Mouse (Mus musculus) intestine, embryonic 14.5 days (tissue): ENCODE measurements around the gene Nat8. TPM values are rescaled to one million over a fixed set of nuclear protein-coding genes. Genes with fewer than 3 reads are reported as not detected.
"Not testable (repeated sequence)": the region's sequence is repeated elsewhere in the genome, so short reads cannot be mapped to it uniquely, and the experiment has no call there.

Source experiments
- ATAC-seq: fragments of 200-750 bp; cut with Nextera tagmentation; replicated peaks from 2 replicates; pipeline ENCODE4 v1.8.0; 2017; ENCODE audit warnings: low read depth, moderate number of reproducible peaks, moderate TSS enrichment, moderate library complexity; ENCODE audit not compliant: low FRiP score, low TSS enrichment
- DNase-seq: peaks from one replicate; pipeline ENCODE4 v3.0.0-alpha.2; 2018; ENCODE audit warnings: low spot score
- H3K27ac ChIP-seq: fragments of 300-500 bp; sonication (generic); 2 replicates; pipeline ENCODE4 v1.5.1; 2014; ENCODE audit warnings: low read depth, mild to moderate bottlenecking, control low read depth
- H3K27me3 ChIP-seq: fragments of 300-500 bp; sonication (generic); replicated peaks from 2 replicates; pipeline ENCODE4 v1.6.1; 2014; ENCODE audit warnings: low read length, control low read depth; ENCODE audit not compliant: control insufficient read depth, insufficient read depth
- H3K36me3 ChIP-seq: fragments of 300-500 bp; sonication (generic); 2 replicates; pipeline ENCODE4 v1.6.1; 2014; ENCODE audit warnings: low read length, control low read depth; ENCODE audit not compliant: control insufficient read depth, insufficient read depth
- H3K4me1 ChIP-seq: fragments of 300-500 bp; sonication (generic); replicated peaks from 2 replicates; pipeline ENCODE4 v1.6.1; 2014; ENCODE audit warnings: low read length, control low read depth, mixed read lengths; ENCODE audit not compliant: control insufficient read depth, insufficient read depth
- H3K4me2 ChIP-seq: fragments of 300-500 bp; sonication (generic); 2 replicates; pipeline ENCODE4 v1.6.1; 2014; ENCODE audit warnings: low read length
- H3K4me3 ChIP-seq: fragments of 300-500 bp; sonication (generic); 2 replicates; pipeline ENCODE4 v1.5.1; 2014; ENCODE audit warnings: low read depth, low read length, control low read depth, mixed read lengths
- H3K9ac ChIP-seq: fragments of 300-500 bp; sonication (generic); 2 replicates; pipeline ENCODE4 v1.6.1; 2014; ENCODE audit warnings: mild to moderate bottlenecking, low read length
- H3K9me3 ChIP-seq: fragments of 300-500 bp; sonication (generic); 2 replicates; pipeline ENCODE4 v1.6.1; 2016; ENCODE audit warnings: low read length, control low read depth; ENCODE audit not compliant: control insufficient read depth
- WGBS: fragments of 180-500 bp; shearing (Covaris S2); extraction: QIAGEN DNeasy Blood & Tissue Kit; methylation state at CpG from one replicate; pipeline ENCODE4 v1.1.7; 2014; 5-methylcytosine and 5-hydroxymethylcytosine counted together
- microRNA-seq: library from miRNA; unstranded; fragments of <30 nt; microRNA quantifications from one replicate; pipeline ENCODE4, GENCODE M21; 2016
- polyA plus RNA-seq: library from polyadenylated mRNA; unstranded; fragments of >200 nt; fragmentation: Nextera tagmentation; extraction: Ambion mirVana; gene quantifications from 2 replicates; pipeline ENCODE4 v1.2.1, GENCODE M21; 2014

The Nat8 gene
- polyA plus RNA-seq, 1 experiment from 2014 or later, result 0.42 TPM

GRCm38 (mm10) chr6:85809784-85810183 lies 22.1 kb downstream of the Nat8 start:
- H3K36me3 ChIP-seq, H3K9ac ChIP-seq, ATAC-seq, DNase-seq, H3K4me1 ChIP-seq, H3K9me3 ChIP-seq, H3K27ac ChIP-seq, H3K27me3 ChIP-seq, H3K4me2 ChIP-seq, H3K4me3 ChIP-seq: not testable (repeated sequence)
- WGBS, result 76% methylated on average over 2 of the region's 3 CpGs

GRCm38 (mm10) chr6:85803180-85803579 lies 28.7 kb downstream of the Nat8 start:
- WGBS, result 67% methylated on average over 5 of the region's 5 CpGs
- DNase-seq, H3K4me2 ChIP-seq: not testable (repeated sequence)

More at GRCm38 (mm10) chr6:85803180-85803579, 28.7 kb downstream of the Nat8 start:
- H3K27me3 ChIP-seq, ATAC-seq, H3K9ac ChIP-seq, H3K9me3 ChIP-seq, H3K36me3 ChIP-seq, H3K4me3 ChIP-seq, H3K4me1 ChIP-seq, H3K27ac ChIP-seq: not testable (repeated sequence)

Small RNA genes within 50 kb of the gene (microRNA-seq; reads per million reads assigned to microRNA genes)
- not detected for gene Mir6375

Other genes starting within 250 kb of the Nat8 start
- gene Alms1, start 244.6 kb downstream of the Nat8 start, polyA plus RNA-seq, result 6.0 and 6.5 TPM in 2 replicates
- not detected in 2 replicates for gene Nat8f7, start 118.9 kb downstream of the Nat8 start, polyA plus RNA-seq
- gene Nat8f3, start 66.3 kb downstream of the Nat8 start, polyA plus RNA-seq, result 0.11 and 0.15 TPM in 2 replicates
- not detected in 2 replicates for gene Nat8f6, start 11.1 kb downstream of the Nat8 start, polyA plus RNA-seq
- gene Nat8f5, start 11.1 kb downstream of the Nat8 start, polyA plus RNA-seq, result not detected in 2 replicates
- 0.09 TPM in 1 of 2 replicates, not detected in the other for gene Nat8f2, start 37.1 kb upstream of the Nat8 start, polyA plus RNA-seq
- gene Nat8f4, start 72.8 kb upstream of the Nat8 start, polyA plus RNA-seq, result 4.1 and 4.5 TPM in 2 replicates
- 27.8 and 30.3 TPM in 2 replicates for gene Tprkb, start 79.8 kb upstream of the Nat8 start, polyA plus RNA-seq
- gene Nat8f1, start 83.6 kb upstream of the Nat8 start, polyA plus RNA-seq, result 4.5 and 4.8 TPM in 2 replicates
- gene Dusp11, start 129.6 kb upstream of the Nat8 start, polyA plus RNA-seq, result 42.5 and 44.1 TPM in 2 replicates
- gene Figla, start 184.1 kb upstream of the Nat8 start, polyA plus RNA-seq, result not detected in 2 replicates
- gene Add2, start 196.6 kb upstream of the Nat8 start, polyA plus RNA-seq, result 7.4 and 7.7 TPM in 2 replicates